Mouse (Mus musculus) naive thymus-derived CD4-positive, alpha-beta T cell, adult 5 months (primary cell): ENCODE data around the gene Cga. TPM values are rescaled to one million over a fixed set of nuclear protein-coding genes. Genes with fewer than 3 reads are reported as not detected.

ENCODE experiments used
- polyA plus RNA-seq: library from polyadenylated mRNA; unstranded; fragments of 100-300 nt; shearing (Covaris generic); gene quantifications from one replicate; pipeline ENCODE4 v1.2.1, GENCODE M21; 2017

Cga gene
- polyA plus RNA-seq: not detected

DNA sequence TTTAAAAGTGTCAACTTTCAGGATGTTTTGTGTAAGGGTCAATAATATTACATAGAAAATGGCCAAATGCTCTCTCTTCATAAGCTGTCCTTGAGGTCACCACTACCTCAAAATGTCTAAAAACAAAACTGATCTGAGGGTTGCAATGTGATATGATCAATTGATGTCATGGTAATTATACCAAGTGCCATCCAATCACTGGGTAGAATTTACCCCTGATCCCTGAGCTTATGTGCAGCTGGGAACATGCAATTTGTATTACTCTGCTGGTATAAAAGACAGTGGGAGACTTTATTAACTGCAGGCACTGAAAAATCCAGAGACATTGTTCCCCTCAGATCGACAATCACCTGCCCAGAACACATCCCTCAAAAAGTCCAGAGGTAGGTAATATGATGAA lies at the start of gene Cga:
Gene Cga, plus strand, starts transcription at position 301 of the 400 bp plus-strand sequence.

DNA sequence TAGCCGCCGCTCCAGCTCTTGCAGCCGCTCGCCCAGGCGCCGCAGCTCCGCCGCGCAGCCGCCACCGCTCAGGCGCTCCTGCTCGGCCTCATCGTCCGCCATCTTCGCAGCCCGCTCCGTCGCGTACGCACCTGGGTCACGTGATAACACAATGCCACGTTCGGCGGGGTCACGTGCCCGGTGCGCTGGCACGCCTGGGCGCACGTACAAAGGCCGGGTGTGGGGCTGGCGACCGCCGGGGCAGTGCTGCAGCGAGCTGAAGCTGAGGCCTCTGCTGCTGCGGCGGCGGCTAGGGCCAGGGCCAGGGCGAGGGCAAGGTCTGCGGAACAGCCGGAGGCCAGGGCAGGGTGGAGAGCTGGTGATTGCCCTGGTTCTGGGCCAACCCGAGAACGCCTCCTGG lies 10.8 kb upstream of the Cga start, which contains the start of gene Zfp292:
Gene Zfp292, minus strand, starts transcription at position 143 of the 400 bp plus-strand sequence.

Other genes with a start within 250 kb of the Cga start
- 7.2 TPM for gene Slc35a1, start 206.3 kb upstream of the Cga start, polyA plus RNA-seq
- gene Cfap206, start 163.6 kb upstream of the Cga start, polyA plus RNA-seq: not detected
- gene Gm136, start 137.5 kb upstream of the Cga start, polyA plus RNA-seq: not detected
- gene Smim8, start 115.4 kb upstream of the Cga start, polyA plus RNA-seq: 31.2 TPM
- 50.8 TPM for gene Zfp292, start 10.8 kb upstream of the Cga start, polyA plus RNA-seq